Mouse (Mus musculus): ENCODE data around the gene Tyk2. TPM values are rescaled to one million over a fixed set of nuclear protein-coding genes. Genes with fewer than 3 reads are reported as not detected.

Tyk2 gene
- total RNA-seq, 2 experiments from 2014 or later, result 13.2 to 14.6 TPM

- H3K4me3 ChIP-seq, result no peak overlapping the region
- intact Hi-C loops (cut with DNase I), result no loop called here
- TF ChIP-seq CTCF (IDR thresholded peaks at IDR 0.05), result no peak
- no peak for DNase-seq (ENCODE audit: extremely low spot score in 1 of 2, low spot score in 2 of 2)
- H3K27ac ChIP-seq, result no peak overlapping the region
These were observed 29.0 kb downstream of the Tyk2 start for GRCm38 (mm10) chr9:21102076-21102475.

GRCm38 (mm10) chr9:21100447-21101161 is 30.4 kb downstream of the Tyk2 start:
- Histone ChIP-seq H3K4me3 (no peak overlapping the region), H3K27ac (no peak overlapping the region)
- no peak for TF ChIP-seq CTCF (IDR thresholded peaks at IDR 0.05)
- DNase-seq (ENCODE audit: extremely low spot score in 1 of 2, low spot score in 2 of 2), result no peak
- intact Hi-C loops (cut with DNase I), result no loop called here

- TF ChIP-seq CTCF (IDR thresholded peaks at IDR 0.05), result no peak
- intact Hi-C loops (cut with DNase I), result no loop called here
- DNase-seq (ENCODE audit: extremely low spot score in 1 of 2, low spot score in 2 of 2), result peak; percentile 50 to 65
- no peak overlapping the region for H3K4me3 ChIP-seq
- H3K27ac ChIP-seq, result peak overlapping the region; percentile 73
These were observed 33.2 kb downstream of the Tyk2 start for GRCm38 (mm10) chr9:21097793-21098192.

- intact Hi-C loops (cut with DNase I), result no loop called here
- Histone ChIP-seq H3K27ac (no peak overlapping the region), H3K4me3 (no peak overlapping the region)
- TF ChIP-seq CTCF (IDR thresholded peaks at IDR 0.05), result no peak
- DNase-seq (ENCODE audit: extremely low spot score in 1 of 2, low spot score in 2 of 2), result no peak
These were observed 35.1 kb downstream of the Tyk2 start for GRCm38 (mm10) chr9:21095958-21096357.

GRCm38 (mm10) chr9:21093423-21093822 is 37.6 kb downstream of the Tyk2 start:
- TF ChIP-seq CTCF (IDR thresholded peaks at IDR 0.05), result no peak
- intact Hi-C loops (cut with DNase I), result loop anchor here (5.0 kb wide), 1 partner anchor 61 kb away; the partner anchor contains the start of gene Icam5
- Histone ChIP-seq H3K27ac (no peak overlapping the region), H3K4me3 (no peak overlapping the region)
- no peak for DNase-seq (ENCODE audit: extremely low spot score in 1 of 2, low spot score in 2 of 2)

- DNase-seq (ENCODE audit: extremely low spot score in 1 of 2, low spot score in 2 of 2), result peak; percentile 94 to 97
- Histone ChIP-seq H3K27ac (peak within 1 kb of the TSS; percentile 89), H3K4me3 (peak within 1 kb of the TSS; percentile 84)
- TF ChIP-seq CTCF (IDR thresholded peaks at IDR 0.05), result no peak
- intact Hi-C loops (cut with DNase I), result loop anchor here (5.0 kb wide), 1 partner anchor 60 kb away; the partner anchor contains the start of gene Icam5
These were observed 39.2 kb downstream of the Tyk2 start, which contains the start of the genes Gm38431 and Raver1 for GRCm38 (mm10) chr9:21091707-21092320. Gm38431 (minus strand) TSS chr9:21091997. Raver1 (minus strand) TSS chr9:21092008.

- intact Hi-C loops (cut with DNase I), result loop anchor here (5.0 kb wide), 1 partner anchor 59 kb away; the partner anchor contains the start of gene Icam5
- no peak for TF ChIP-seq CTCF (IDR thresholded peaks at IDR 0.05)
- peak overlapping the region; percentile 84 for H3K4me3 ChIP-seq
- H3K27ac ChIP-seq, result peak overlapping the region; percentile 89
- no peak for DNase-seq (ENCODE audit: extremely low spot score in 1 of 2, low spot score in 2 of 2)
These were observed 39.9 kb downstream of the Tyk2 start for GRCm38 (mm10) chr9:21090972-21091706.

- intact Hi-C loops (cut with DNase I), result loop anchor here (5.0 kb wide), 1 partner anchor 58 kb away; the partner anchor contains the start of gene Icam5
These were observed 40.5 kb downstream of the Tyk2 start for GRCm38 (mm10) chr9:21090537-21090936.

GRCm38 (mm10) chr9:21083324-21083723 is 47.7 kb downstream of the Tyk2 start:
- DNase-seq (ENCODE audit: extremely low spot score in 1 of 2, low spot score in 2 of 2), result no peak
- no peak overlapping the region for H3K4me3 ChIP-seq
- no peak for TF ChIP-seq CTCF (IDR thresholded peaks at IDR 0.05)
- no peak overlapping the region for H3K27ac ChIP-seq
- intact Hi-C loops (cut with DNase I), result no loop called here

More at GRCm38 (mm10) chr9:21090537-21090936, 40.5 kb downstream of the Tyk2 start:
- no peak for DNase-seq (ENCODE audit: extremely low spot score in 1 of 2, low spot score in 2 of 2)
- Histone ChIP-seq H3K4me3 (peak overlapping the region; percentile 84), H3K27ac (no peak overlapping the region)
- no peak for TF ChIP-seq CTCF (IDR thresholded peaks at IDR 0.05)

GRCm38 (mm10) chr9:21081127-21081526 is 49.9 kb downstream of the Tyk2 start:
- Histone ChIP-seq H3K27ac (no peak overlapping the region), H3K4me3 (no peak overlapping the region)
- no peak for TF ChIP-seq CTCF (IDR thresholded peaks at IDR 0.05)
- intact Hi-C loops (cut with DNase I), result no loop called here
- no peak for DNase-seq (ENCODE audit: extremely low spot score in 1 of 2, low spot score in 2 of 2)

- no peak for TF ChIP-seq CTCF (IDR thresholded peaks at IDR 0.05)
- H3K4me3 ChIP-seq, result no peak overlapping the region
- DNase-seq (ENCODE audit: extremely low spot score in 1 of 2, low spot score in 2 of 2), result no peak
- H3K27ac ChIP-seq, result no peak overlapping the region
- intact Hi-C loops (cut with DNase I), result no loop called here
These were observed 55.4 kb downstream of the Tyk2 start for GRCm38 (mm10) chr9:21075625-21076024.

GRCm38 (mm10) chr9:21074173-21074572 is 56.9 kb downstream of the Tyk2 start:
- intact Hi-C loops (cut with DNase I), result loop anchor here (5.0 kb wide), 1 partner anchor 177 kb away; the partner anchor contains the start of gene Eif3g
- no peak for DNase-seq (ENCODE audit: extremely low spot score in 1 of 2, low spot score in 2 of 2)
- no peak for TF ChIP-seq CTCF (IDR thresholded peaks at IDR 0.05)
- H3K4me3 ChIP-seq, result no peak overlapping the region
- no peak overlapping the region for H3K27ac ChIP-seq
